Mouse (Mus musculus) forebrain, embryonic 15.5 days (tissue): Measurements from ENCODE around the gene Apoc2. TPM values are rescaled to one million over a fixed set of nuclear protein-coding genes. Genes with fewer than 3 reads are reported as not detected.

Experiments
- ATAC-seq: fragments of 200-750 bp; cut with Nextera tagmentation; replicated peaks from 2 replicates; pipeline ENCODE4 v1.8.0; 2017; ENCODE audit warnings: mild to moderate bottlenecking, moderate TSS enrichment, moderate library complexity
- H3K27ac ChIP-seq: fragments of 300-500 bp; sonication (generic); replicated peaks from 2 replicates; pipeline ENCODE4 v1.5.1; 2015; ENCODE audit warnings: mild to moderate bottlenecking, inconsistent platforms
- H3K27me3 ChIP-seq: fragments of 300-500 bp; sonication (generic); 2 replicates; pipeline ENCODE4 v1.6.1; 2015; ENCODE audit warnings: inconsistent platforms
- H3K36me3 ChIP-seq: fragments of 300-500 bp; sonication (generic); 2 replicates; pipeline ENCODE4 v1.6.1; 2015; ENCODE audit warnings: mild to moderate bottlenecking, inconsistent platforms
- H3K4me1 ChIP-seq: fragments of 300-500 bp; sonication (generic); 2 replicates; pipeline ENCODE4 v1.6.1; 2015; ENCODE audit warnings: inconsistent platforms
- H3K4me2 ChIP-seq: fragments of 300-500 bp; sonication (generic); replicated peaks from 2 replicates; pipeline ENCODE4 v1.6.1; 2015; ENCODE audit warnings: mild to moderate bottlenecking, inconsistent platforms
- H3K4me3 ChIP-seq: fragments of 300-500 bp; sonication (generic); 2 replicates; pipeline ENCODE4 v1.5.1; 2015; ENCODE audit warnings: mild to moderate bottlenecking, inconsistent platforms
- H3K9ac ChIP-seq: fragments of 300-500 bp; sonication (generic); replicated peaks from 2 replicates; pipeline ENCODE4 v1.6.1; 2015; ENCODE audit warnings: mild to moderate bottlenecking, inconsistent platforms
- H3K9me3 ChIP-seq: fragments of 300-500 bp; sonication (generic); 2 replicates; pipeline ENCODE4 v1.6.1; 2016; ENCODE audit warnings: inconsistent platforms
- WGBS: fragments of 180-500 bp; shearing (Covaris S2); methylation state at CpG from one replicate; pipeline ENCODE4 v1.1.7; 2015; ENCODE audit warnings: mixed read lengths; 5-methylcytosine and 5-hydroxymethylcytosine counted together
- polyA plus RNA-seq: library from polyadenylated mRNA; unstranded; fragments of >200 nt; fragmentation: Nextera tagmentation; extraction: Ambion mirVana; gene quantifications from 2 replicates; pipeline ENCODE4 v1.2.1, GENCODE M21; 2015

Gene Apoc2
- polyA plus RNA-seq, 1 experiment from 2014 or later = not detected

- 0 out of 2 replicates have a peak overlapping the region, but pooled peaks have one; percentile 6 for H3K4me3 ChIP-seq
- H3K9me3 ChIP-seq = no peaks in the 10 kb centered on the region
- H3K27me3 ChIP-seq = no peaks in the 10 kb centered on the region
- peak overlapping the region; percentile 47 for H3K27ac ChIP-seq
- H3K4me2 ChIP-seq = peak overlapping the region; percentile 29
- no peaks in the 10 kb centered on the region for H3K36me3 ChIP-seq
- H3K9ac ChIP-seq = no peak overlapping the region
- 7% methylated on average over 10 of the region's 10 CpGs for WGBS
- ATAC-seq = peak; percentile 76
- peaks cover 13% of the 10 kb centered on the region for H3K4me1 ChIP-seq
Observed at GRCm38 (mm10) chr7:19668947-19669721, 8.6 kb downstream of the Apoc2 start.

GRCm38 (mm10) chr7:19667434-19667833 is 10.3 kb downstream of the Apoc2 start:
- WGBS = 72% methylated on average over 2 of the region's 2 CpGs
- H3K9me3 ChIP-seq = no peaks in the 10 kb centered on the region
- no peaks in the 10 kb centered on the region for H3K27me3 ChIP-seq
- H3K9ac ChIP-seq = no peak overlapping the region
- no peak overlapping the region for H3K27ac ChIP-seq
- no peak overlapping the region for H3K4me2 ChIP-seq
- H3K4me3 ChIP-seq = no peak overlapping the region
- no peaks in the 10 kb centered on the region for H3K36me3 ChIP-seq
- H3K4me1 ChIP-seq = peaks cover 26% of the 10 kb centered on the region
- no peak for ATAC-seq

- Histone ChIP-seq H3K4me3 (no peak overlapping the region), H3K27ac (no peak overlapping the region), H3K9me3 (no peaks in the 10 kb centered on the region), H3K9ac (no peak overlapping the region), H3K36me3 (no peaks in the 10 kb centered on the region), H3K4me2 (no peak overlapping the region), H3K4me1 (peaks cover 30% of the 10 kb centered on the region), H3K27me3 (no peaks in the 10 kb centered on the region)
- ATAC-seq = no peak
- 71% methylated on average over 3 of the region's 3 CpGs for WGBS
Observed at GRCm38 (mm10) chr7:19666750-19667149, 11.0 kb downstream of the Apoc2 start.

- H3K4me1 ChIP-seq = peaks cover 30% of the 10 kb centered on the region
- H3K36me3 ChIP-seq = no peaks in the 10 kb centered on the region
- ATAC-seq = peak; percentile 86
- H3K27ac ChIP-seq = peak within 1 kb of the TSS; percentile 95
- H3K4me2 ChIP-seq = peak within 1 kb of the TSS; percentile 84
- peak within 1 kb of the TSS; percentile 97 for H3K9ac ChIP-seq
- peak within 1 kb of the TSS; percentile 97 for H3K4me3 ChIP-seq
- under 1% methylated on average over 61 of the region's 63 CpGs for WGBS
- H3K9me3 ChIP-seq = no peaks in the 10 kb centered on the region
- no peaks in the 10 kb centered on the region for H3K27me3 ChIP-seq
Observed at GRCm38 (mm10) chr7:19664955-19665841, 12.5 kb downstream of the Apoc2 start, which contains the start of gene Clptm1. Clptm1 (minus strand) TSS chr7:19665033.

GRCm38 (mm10) chr7:19664455-19664954 is 13.2 kb downstream of the Apoc2 start:
- peak overlapping the region; percentile 97 for H3K4me3 ChIP-seq
- peak overlapping the region; percentile 97 for H3K9ac ChIP-seq
- peak; percentile 71 for ATAC-seq
- H3K9me3 ChIP-seq = no peaks in the 10 kb centered on the region
- peaks cover 5% of the 10 kb centered on the region; the same call in 1 of the 2 replicates for H3K36me3 ChIP-seq
- no peaks in the 10 kb centered on the region for H3K27me3 ChIP-seq
- peak overlapping the region; percentile 95 for H3K27ac ChIP-seq
- peak overlapping the region; percentile 84 for H3K4me2 ChIP-seq
- under 1% methylated on average over 36 of the region's 37 CpGs for WGBS
- peaks cover 30% of the 10 kb centered on the region for H3K4me1 ChIP-seq

GRCm38 (mm10) chr7:19663940-19664339 is 13.8 kb downstream of the Apoc2 start:
- Histone ChIP-seq H3K27ac (no peak overlapping the region), H3K36me3 (peaks cover 6% of the 10 kb centered on the region; the same call in 1 of the 2 replicates), H3K4me2 (peak overlapping the region; percentile 84), H3K9me3 (no peaks in the 10 kb centered on the region), H3K9ac (peak overlapping the region; percentile 97), H3K4me3 (peak overlapping the region; percentile 97), H3K27me3 (no peaks in the 10 kb centered on the region), H3K4me1 (peaks cover 26% of the 10 kb centered on the region)
- WGBS = 25% methylated on average over 8 of the region's 8 CpGs
- no peak for ATAC-seq

GRCm38 (mm10) chr7:19652614-19653013 is 25.1 kb downstream of the Apoc2 start:
- Histone ChIP-seq H3K36me3 (peaks cover 70% of the 10 kb centered on the region), H3K27me3 (no peaks in the 10 kb centered on the region)
- no peak for ATAC-seq

GRCm38 (mm10) chr7:19651063-19651786 is 26.5 kb downstream of the Apoc2 start:
- no peak overlapping the region for H3K27ac ChIP-seq
- H3K36me3 ChIP-seq = peaks cover 77% of the 10 kb centered on the region
- ATAC-seq = no peak
- no peaks in the 10 kb centered on the region for H3K27me3 ChIP-seq
- 90% methylated on average over 6 of the region's 6 CpGs for WGBS
- H3K4me3 ChIP-seq = no peak overlapping the region
- H3K9me3 ChIP-seq = no peaks in the 10 kb centered on the region
- no peaks in the 10 kb centered on the region for H3K4me1 ChIP-seq
- H3K9ac ChIP-seq = no peak overlapping the region
- H3K4me2 ChIP-seq = no peak overlapping the region

More at GRCm38 (mm10) chr7:19652614-19653013, 25.1 kb downstream of the Apoc2 start:
- H3K9me3 ChIP-seq = no peaks in the 10 kb centered on the region
- H3K27ac ChIP-seq = no peak overlapping the region
- no peak overlapping the region for H3K9ac ChIP-seq
- WGBS = 97% methylated on average over 2 of the region's 2 CpGs
- no peak overlapping the region for H3K4me2 ChIP-seq
- H3K4me3 ChIP-seq = no peak overlapping the region
- H3K4me1 ChIP-seq = no peaks in the 10 kb centered on the region

- Histone ChIP-seq H3K4me2 (no peak overlapping the region), H3K4me3 (no peak overlapping the region), H3K4me1 (no peaks in the 10 kb centered on the region), H3K36me3 (peaks cover 94% of the 10 kb centered on the region), H3K9ac (no peak overlapping the region), H3K27ac (no peak overlapping the region), H3K9me3 (no peaks in the 10 kb centered on the region), H3K27me3 (no peaks in the 10 kb centered on the region)
- WGBS = 94% methylated on average over 4 of the region's 4 CpGs
- no peak for ATAC-seq
Observed at GRCm38 (mm10) chr7:19641223-19641622, 36.5 kb downstream of the Apoc2 start.

GRCm38 (mm10) chr7:19635074-19635827 is 42.5 kb downstream of the Apoc2 start:
- Histone ChIP-seq H3K4me2 (no peak overlapping the region), H3K9me3 (no peaks in the 10 kb centered on the region), H3K4me1 (no peaks in the 10 kb centered on the region), H3K4me3 (no peak overlapping the region), H3K36me3 (peaks cover 84% of the 10 kb centered on the region), H3K27ac (no peak overlapping the region), H3K9ac (no peak overlapping the region), H3K27me3 (no peaks in the 10 kb centered on the region)
- no peak for ATAC-seq
- 93% methylated on average over 11 of the region's 11 CpGs for WGBS

- Histone ChIP-seq H3K27me3 (no peaks in the 10 kb centered on the region), H3K4me1 (peaks cover 4% of the 10 kb centered on the region), H3K9ac (no peak overlapping the region), H3K36me3 (peaks cover 78% of the 10 kb centered on the region), H3K4me3 (no peak overlapping the region), H3K4me2 (no peak overlapping the region), H3K9me3 (no peaks in the 10 kb centered on the region), H3K27ac (no peak overlapping the region)
- ATAC-seq = no peak
- 90% methylated on average over 2 of the region's 2 CpGs for WGBS
Observed at GRCm38 (mm10) chr7:19634591-19634990, 43.1 kb downstream of the Apoc2 start.
